Mouse (Mus musculus) natural killer cell, adult 2 months (primary cell): ENCODE measurements at regions not wholly inside any gene's neighbourhood (a gene's known extent, or its start where the extent isn't known, plus 50 kb on each side); places are given as distances from the start of the nearest gene placed in this dataset.
"Not testable (repeated sequence)": the region's sequence is repeated elsewhere in the genome, so short reads cannot be mapped to it uniquely, and the experiment has no call there.

ENCODE experiments used
- DNase-seq, 2 experiments: peaks; one replicate each; pipeline ENCODE4 v3.0.0; 2022; ENCODE audit warnings: low spot score in 2 of 2

GRCm38 (mm10) chr8:103632543-103632942 lies 468.9 kb upstream of the Cdh5 start:
- no peak for DNase-seq

- no peak for DNase-seq
These were observed 466.5 kb upstream of the Cdh5 start for GRCm38 (mm10) chr8:103634951-103635350.

- DNase-seq, result no peak
These were observed 457.8 kb upstream of the Cdh5 start for GRCm38 (mm10) chr8:103643621-103644020.

DNA sequence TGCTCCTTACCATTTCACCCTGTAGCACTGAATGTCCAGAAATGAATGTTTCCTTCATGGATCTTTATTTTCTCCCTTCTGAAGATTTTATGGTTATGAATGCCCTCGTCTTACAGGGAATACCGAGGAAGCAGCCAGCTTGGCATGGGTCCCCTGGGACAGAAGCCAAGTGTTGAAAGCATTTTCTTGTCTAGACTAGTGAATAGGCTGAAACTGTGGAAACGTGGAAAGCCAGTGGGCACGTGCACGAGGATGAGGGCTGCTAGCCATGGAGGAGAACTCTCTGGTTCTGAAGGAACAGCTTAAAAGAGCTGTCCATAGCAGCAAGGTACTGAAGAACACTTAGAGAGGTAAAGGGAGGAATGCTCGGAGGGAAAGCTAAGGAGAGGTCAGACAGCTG lies 457.3 kb upstream of the Cdh5 start:
- DNase-seq, result no peak

DNA sequence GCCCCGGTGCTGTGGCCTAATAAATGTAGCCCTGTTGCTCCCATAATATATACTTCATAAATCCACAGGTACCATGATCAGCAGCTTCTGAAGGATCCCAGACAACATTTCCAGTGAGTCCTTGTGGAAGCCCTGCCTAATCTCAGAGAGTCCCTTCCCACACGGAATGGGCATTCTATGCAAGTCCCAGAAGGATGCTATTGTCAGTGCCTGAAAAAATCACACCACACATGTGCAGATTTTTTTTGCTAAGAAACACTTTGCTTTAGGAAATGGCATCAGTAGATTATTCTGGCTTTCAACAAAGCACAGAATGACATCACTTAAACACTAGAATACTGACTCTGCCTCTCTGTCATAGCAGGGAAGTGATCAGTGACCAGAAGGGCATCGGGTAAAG lies 456.6 kb upstream of the Cdh5 start:
- no peak for DNase-seq

GRCm38 (mm10) chr8:103664796-103665195 lies 436.6 kb upstream of the Cdh5 start:
- DNase-seq, result no peak

DNA sequence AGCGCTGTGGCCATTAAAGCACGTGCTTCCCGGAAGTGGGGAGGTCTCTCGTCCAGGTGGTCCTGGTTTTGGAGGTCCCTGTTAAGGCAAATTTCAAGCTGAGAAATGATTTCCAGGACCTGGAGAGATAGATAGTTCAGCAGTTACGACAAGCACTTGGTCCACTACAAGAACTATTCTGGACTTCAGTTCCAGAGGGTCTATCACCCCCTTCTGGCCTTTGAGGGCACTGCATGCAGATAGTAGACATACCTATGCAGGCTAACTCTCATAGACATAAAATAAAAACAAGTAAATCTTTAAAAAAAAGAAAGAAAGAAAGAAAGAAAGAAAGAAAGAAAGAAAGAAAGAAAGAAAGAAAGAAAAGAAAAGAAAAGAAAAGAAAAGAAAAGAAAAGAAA lies 415.2 kb upstream of the Cdh5 start:
- DNase-seq, result not testable (repeated sequence)

DNA sequence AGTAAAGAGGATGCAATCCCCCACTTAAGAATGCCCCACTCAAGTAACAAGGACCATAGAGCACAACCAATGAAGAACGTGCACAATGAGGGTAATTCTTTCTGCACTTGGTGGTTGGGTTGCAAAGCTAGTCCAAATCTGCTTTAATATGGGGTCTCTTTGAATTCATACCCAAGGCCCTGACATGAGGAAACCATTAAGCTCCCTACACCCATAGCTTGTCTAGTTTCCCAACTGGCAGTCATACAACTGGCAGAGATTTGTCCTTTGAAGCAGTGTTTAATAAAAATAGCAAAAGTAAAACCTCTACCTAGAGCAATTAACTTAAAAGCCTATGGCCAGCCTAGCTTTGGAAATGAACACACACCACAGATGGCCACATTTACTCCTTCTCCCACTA lies 411.0 kb upstream of the Cdh5 start:
- DNase-seq, result no peak

GRCm38 (mm10) chr8:103693531-103693930 lies 407.9 kb upstream of the Cdh5 start:
- no peak for DNase-seq

DNA sequence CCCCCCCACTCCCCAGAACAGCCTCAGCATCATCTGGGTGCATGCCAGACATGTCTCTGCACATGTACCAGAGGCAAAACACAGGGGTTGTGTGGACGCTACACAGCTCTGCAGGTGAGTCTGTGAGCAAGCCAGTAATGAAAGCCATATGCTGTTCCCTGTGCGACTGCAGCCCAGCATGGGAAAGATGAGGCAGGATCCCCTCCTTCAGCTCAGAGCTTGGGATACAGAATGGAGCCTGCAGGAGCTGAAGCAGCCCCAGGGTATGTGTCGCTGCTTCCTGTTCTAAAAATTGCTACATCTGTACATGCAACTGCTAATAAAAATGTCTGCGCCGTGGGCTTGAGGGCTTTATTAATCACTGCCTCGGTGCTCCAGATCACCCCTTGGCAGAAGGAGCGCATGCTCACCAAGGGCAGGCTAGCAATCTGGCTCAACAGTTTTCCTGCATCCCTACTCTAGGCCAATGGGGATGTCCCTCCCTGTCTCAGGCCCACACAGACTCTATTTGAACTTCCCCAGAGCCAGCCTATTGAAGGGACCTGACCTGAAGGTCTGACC lies 407.0 kb upstream of the Cdh5 start:
- DNase-seq, result no peak

DNA sequence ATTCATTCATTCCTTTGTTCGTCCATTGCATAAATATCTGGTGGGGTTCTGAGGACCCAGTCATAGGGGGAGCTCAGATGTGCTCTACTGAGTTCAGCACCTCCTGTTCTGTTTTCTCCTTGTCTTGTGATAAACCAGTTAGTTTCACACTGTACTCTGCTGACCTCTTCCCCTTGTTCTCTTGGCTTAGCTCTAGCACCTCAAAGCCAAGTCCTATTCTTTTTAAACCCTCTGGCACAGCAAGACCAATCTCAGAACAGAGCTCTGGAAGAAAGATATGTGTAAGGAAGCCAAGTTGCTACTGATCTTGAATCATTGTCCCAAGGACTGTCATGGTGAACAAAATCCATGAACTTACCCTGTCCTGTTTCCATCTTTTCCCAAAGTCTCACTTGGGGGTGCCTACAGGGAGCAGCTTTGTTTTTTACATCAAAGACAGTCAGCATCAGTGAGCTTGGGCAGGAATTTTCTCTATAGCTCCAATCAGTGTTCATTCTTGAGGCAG lies 402.4 kb upstream of the Cdh5 start:
- DNase-seq, result no peak

DNA sequence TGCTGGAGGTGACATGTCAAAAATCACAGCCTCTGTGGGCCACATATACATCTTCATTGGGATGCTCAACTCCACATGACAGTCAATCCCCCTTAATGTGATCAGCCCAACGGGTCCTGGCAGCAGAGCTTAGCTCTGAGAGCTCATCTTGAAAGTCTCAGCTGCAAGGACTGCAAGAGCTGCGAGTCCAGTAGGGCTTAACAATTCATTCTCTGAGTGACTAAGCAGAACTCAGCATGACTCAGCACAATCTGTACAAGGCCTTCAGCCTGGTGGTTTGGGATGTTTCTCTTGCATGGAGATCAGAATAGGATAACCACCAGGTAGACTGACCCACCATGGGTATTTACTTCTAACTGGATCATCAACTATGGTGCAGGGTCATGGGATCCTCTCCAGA lies 399.2 kb upstream of the Cdh5 start:
- no peak for DNase-seq

DNA sequence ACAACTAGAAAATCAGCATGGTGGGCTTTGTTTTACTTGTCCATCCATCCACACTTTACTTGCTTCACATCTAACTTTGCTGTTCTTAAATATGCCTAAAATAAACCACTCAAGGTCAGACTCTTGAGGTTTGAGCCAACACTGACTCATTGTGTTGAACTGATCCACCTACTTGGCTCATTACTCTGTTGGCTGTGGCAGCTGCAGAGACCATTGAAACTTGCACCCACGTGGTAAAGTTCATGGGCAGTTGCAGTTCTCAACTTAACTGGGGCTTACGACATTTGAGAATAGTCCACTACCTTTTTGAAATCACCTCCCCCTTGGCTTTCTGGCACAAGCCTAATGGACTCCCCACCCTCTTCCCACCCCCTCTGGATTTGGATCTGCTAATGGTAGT lies 395.3 kb upstream of the Cdh5 start:
- no peak for DNase-seq

- not testable (repeated sequence) for DNase-seq
These were observed 390.6 kb upstream of the Cdh5 start for GRCm38 (mm10) chr8:103710871-103711270.

DNA sequence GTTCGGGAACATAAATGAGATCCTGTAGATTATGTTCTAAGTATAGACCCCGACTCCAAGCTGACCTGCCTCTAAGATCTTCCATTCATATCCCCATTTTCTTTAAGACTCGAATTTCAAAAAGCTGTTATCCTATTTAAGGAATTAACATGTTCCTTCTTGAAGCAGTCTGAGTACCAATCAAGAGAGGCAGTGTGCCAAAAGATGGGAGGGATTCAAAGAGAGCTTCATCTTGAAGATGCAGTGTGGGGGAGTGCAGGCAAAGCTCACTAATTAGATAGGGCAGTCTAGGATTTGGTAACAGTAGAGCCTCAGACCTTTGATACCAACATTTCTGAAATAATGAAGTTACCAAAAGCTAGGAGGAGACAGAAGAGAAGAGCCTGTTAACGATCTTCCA lies 383.7 kb upstream of the Cdh5 start:
- no peak for DNase-seq

GRCm38 (mm10) chr8:103733466-103733865 lies 368.0 kb upstream of the Cdh5 start:
- no peak for DNase-seq

DNA sequence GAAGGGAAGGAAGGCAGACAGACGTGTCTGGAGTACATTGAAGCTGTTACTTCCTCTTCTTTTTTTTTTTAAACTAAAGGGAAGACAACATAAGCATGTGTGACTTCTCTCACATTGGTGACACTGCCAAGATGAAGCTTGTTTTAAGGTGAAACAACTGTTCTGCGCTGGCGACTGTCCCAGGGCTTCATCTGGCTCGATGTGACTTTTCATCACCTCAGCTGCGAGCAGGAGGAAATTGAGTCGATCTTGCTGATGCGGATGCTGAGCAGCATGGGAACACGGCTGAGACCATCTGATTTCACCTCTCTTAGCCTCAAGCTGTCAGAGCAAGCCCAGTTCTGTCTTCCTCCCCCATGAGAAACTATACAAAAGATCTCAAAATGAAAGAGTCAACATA lies 363.1 kb upstream of the Cdh5 start:
- DNase-seq, result no peak

GRCm38 (mm10) chr8:103741395-103741794 lies 360.0 kb upstream of the Cdh5 start:
- no peak for DNase-seq

GRCm38 (mm10) chr8:103748734-103749133 lies 352.7 kb upstream of the Cdh5 start:
- DNase-seq, result no peak

DNA sequence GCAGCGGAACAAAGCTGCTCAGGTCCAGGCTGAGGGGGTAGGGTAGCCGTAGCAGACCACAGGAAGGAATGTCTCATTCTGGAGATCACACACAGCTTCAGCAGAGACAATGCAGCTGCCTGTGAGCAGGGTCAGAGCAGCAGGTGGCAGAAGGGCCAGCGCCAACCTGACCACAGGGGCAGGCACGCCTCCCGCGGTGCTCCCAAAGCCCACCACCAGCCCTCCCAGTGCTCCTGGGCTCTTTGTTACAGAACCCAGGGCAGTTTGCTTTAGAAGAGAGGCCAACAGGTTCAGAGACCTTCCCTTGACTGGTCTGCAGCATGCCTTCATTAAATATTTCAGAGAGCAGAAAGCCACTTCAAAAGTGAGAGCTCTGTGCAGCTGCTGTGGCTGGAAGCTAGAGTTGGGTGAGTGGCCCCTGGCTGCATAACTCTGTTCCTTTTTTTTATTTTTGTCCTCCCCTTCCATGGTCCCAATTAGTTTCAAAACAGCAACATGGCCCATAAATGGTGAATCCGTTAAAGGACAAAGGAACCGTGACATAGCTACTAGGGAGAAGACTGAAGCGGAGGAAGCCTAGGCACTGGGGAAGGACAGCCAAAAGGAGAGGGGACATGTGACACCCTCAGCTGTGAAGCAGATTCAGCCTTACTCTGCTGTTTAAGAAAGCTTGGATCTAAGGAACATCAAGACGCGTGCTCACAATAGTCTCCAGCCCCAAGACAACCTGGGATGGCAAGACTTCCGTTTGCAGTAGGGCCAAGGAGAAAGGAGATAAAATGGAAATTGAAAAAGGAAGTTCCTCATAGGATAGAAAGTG lies 350.9 kb upstream of the Cdh5 start:
- no peak for DNase-seq

DNA sequence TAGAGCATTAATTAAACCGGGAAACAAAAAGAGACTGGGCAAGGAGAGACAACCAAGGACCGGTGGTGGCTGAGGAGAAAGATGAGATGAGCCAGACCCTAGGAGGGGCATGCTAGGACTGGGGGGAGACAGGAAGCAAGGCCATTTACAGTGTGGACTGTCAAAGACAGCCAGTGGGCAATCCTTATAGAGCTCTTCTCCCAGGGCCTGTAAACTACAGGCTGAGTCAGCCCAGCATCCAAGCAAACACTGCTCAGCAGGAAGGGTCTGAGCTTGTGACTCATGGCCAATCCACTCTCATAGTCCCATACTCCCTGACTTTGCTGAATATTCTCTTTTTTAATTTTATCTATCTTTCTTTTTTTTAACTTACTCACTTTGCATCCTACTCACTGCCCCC lies 350.3 kb upstream of the Cdh5 start:
- DNase-seq, result no peak

DNA sequence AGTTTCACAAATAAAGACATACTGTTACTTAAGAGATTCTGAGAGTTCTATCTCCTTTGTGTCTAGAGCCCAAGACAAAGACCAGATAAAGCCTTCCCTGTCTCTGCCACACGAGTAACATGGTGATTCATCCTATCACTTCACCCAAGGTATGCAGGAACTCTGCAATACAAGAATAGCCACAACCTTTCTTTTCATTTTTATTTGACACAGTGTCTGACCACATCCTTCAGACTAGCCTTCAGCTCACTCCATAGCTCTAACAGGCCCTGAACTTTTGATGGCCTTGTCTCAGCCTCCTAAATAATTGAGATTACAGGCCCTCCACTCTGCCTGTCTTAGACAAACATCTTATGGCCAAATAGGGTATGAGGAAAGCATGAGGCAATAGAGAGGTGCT lies 337.6 kb upstream of the Cdh5 start:
- DNase-seq, result no peak

DNA sequence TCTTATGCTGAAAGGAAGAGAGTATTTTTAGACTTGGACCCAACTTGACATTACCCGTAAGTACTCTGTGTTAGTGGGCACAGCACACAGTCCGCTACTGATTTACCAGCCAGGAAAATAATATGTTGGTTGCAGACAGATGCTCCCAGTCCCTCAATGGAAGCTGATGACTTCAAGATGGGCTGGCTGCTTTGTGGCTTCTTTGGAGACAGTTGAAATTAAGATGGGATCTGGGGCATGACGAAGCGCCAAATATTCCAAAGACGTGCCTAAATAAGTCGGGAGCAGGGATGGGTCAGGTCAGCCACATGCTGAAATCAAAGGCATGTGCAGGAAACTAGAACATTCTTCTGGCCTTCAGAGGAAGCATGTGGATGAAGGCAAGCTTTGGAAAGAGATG lies 321.8 kb upstream of the Cdh5 start:
- DNase-seq, result no peak

- DNase-seq, result no peak
These were observed 313.1 kb upstream of the Cdh5 start for GRCm38 (mm10) chr8:103788308-103788707.
